8 mouse cellular contexts compared by ENCODE assay signal in the genomic region with DNA sequence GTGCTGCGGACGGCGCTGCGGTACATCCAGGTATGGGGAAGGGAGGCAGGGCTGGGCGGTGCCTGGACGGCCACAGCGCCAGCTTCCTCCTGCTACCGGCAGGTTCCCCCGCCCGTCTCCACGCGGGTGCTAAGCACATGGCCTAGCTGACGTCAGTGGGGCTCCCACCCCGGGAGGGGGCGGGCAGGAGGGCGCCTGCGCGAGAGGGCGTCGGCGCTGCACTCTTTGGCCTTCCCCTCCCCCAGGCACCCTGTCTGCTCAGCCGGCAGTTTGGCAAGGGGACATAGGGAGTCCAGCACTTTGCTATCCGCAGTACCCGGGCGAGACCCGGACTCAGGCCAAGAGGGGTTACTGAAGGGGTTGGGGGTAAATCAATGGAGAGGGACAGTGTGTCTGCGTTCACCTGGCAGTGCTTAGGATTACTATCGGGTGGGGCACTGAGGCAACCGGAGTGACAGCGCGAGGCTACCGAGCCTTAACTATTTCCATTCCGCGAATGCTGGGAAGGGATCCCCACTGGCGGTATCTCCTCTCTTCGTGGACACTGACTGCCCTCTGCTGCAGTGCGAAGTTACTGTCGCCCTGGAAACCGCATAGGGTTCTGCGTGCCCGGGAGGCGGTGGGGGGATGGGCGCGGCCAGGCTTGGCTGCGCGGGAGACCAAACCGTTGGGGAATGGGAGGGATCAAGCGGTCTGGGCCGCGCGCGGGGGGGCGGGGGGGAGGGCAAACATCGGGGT. TPM values are rescaled to one million over a fixed set of nuclear protein-coding genes. Genes with fewer than 3 reads are reported as not detected.
DNase-seq lines count a peak whose midpoint lies in the region; ATAC-seq and TF ChIP-seq lines count a peak whose summit lies in the region.

No protein-coding gene starts in this region.

- no peaks in the 10 kb centered on the region for H3K27me3 ChIP-seq in forebrain, embryonic 15.5 days
- no peaks in the 10 kb centered on the region for H3K27me3 ChIP-seq in neural tube, embryonic 14.5 days (ENCODE audit: control insufficient read depth, insufficient read depth, low read length)
- no peaks in the 10 kb centered on the region for H3K27me3 ChIP-seq in testis, adult 2 months (ENCODE audit: control insufficient read depth, insufficient read depth, low read length)

- peak; percentile 55 for TF ChIP-seq POLR2A in testis, adult 2 months (IDR thresholded peaks at IDR 0.05; ENCODE audit: control insufficient read depth, low read depth, low read length)

- under 1% methylated on average over 54 of the region's 54 CpGs for WGBS in forebrain, embryonic 15.5 days
- under 1% methylated on average over 54 of the region's 54 CpGs for WGBS in neural tube, embryonic 14.5 days

- no peak for TF ChIP-seq CTCF in testis, adult 2 months (IDR thresholded peaks at IDR 0.05; ENCODE audit: control insufficient read depth, insufficient read depth, insufficient replicate concordance, low read depth, low read length)

- intact Hi-C loops in heart, postnatal 14 days (cut with DNase I): no loop called here

- H3K4me3 ChIP-seq in ES-E14 (ENCODE audit: insufficient read depth in 1 of 2, low read depth in 1 of 2, low read length in 2 of 2, poor library complexity in 1 of 2, severe bottlenecking in 1 of 2): peak overlapping the region; percentile 72 to 78
- peak overlapping the region; percentile 55 for H3K4me3 ChIP-seq in forebrain, embryonic 15.5 days
- peak overlapping the region; percentile 50 for H3K4me3 ChIP-seq in neural tube, embryonic 14.5 days (ENCODE audit: low read depth, low read length)
- H3K4me3 ChIP-seq in testis, adult 2 months (ENCODE audit: control insufficient read depth, low read depth, low read length): peak overlapping the region; percentile 95

- peak overlapping the region; percentile 77 for H3K9ac ChIP-seq in ES-E14 (ENCODE audit: insufficient read depth, low read depth, low read length, poor library complexity, severe bottlenecking)
- peak overlapping the region; percentile 50 for H3K9ac ChIP-seq in forebrain, embryonic 15.5 days (replicated peaks)
- peak overlapping the region; percentile 60 for H3K9ac ChIP-seq in neural tube, embryonic 14.5 days (replicated peaks; ENCODE audit: low read depth, low read length)

- DNase-seq in ES-E14 (ENCODE audit: low read depth, low spot score): peak; percentile 86
- peak; percentile 96 for DNase-seq in cerebellum, adult 11-12 months
- DNase-seq in heart, postnatal 14 days: peak; percentile 95 to 96
- DNase-seq in layer of hippocampus, adult 18-20 months (ENCODE audit: low spot score in 2 of 2): peak; percentile 90
- DNase-seq in lung, adult 18-20 months: peak; percentile 97 to 98

- H3K9me3 ChIP-seq in ES-E14 (ENCODE audit: control insufficient read depth, insufficient read depth, low read depth, low read length): no peaks in the 10 kb centered on the region
- H3K9me3 ChIP-seq in forebrain, embryonic 15.5 days: no peaks in the 10 kb centered on the region
- no peaks in the 10 kb centered on the region for H3K9me3 ChIP-seq in neural tube, embryonic 14.5 days (ENCODE audit: control insufficient read depth, low read length)

- peaks cover 14 to 56% of the 10 kb centered on the region in 2 experiments; a peak in 3 of 4 replicates for H3K4me1 ChIP-seq in ES-E14 (ENCODE audit: control insufficient read depth in 2 of 2, insufficient read depth in 2 of 2, low read length in 2 of 2, poor library complexity in 1 of 2)
- H3K4me1 ChIP-seq in forebrain, embryonic 15.5 days: peaks cover 46% of the 10 kb centered on the region
- peaks cover 24% of the 10 kb centered on the region for H3K4me1 ChIP-seq in neural tube, embryonic 14.5 days (ENCODE audit: control insufficient read depth, insufficient read depth, low read length)
- H3K4me1 ChIP-seq in testis, adult 2 months (ENCODE audit: control insufficient read depth, insufficient read depth, low read length): peaks cover 56% of the 10 kb centered on the region

- peaks cover 14% of the 10 kb centered on the region; the same call in 1 of the 2 replicates for H3K36me3 ChIP-seq in ES-E14 (ENCODE audit: control insufficient read depth, insufficient read depth, low read length, poor library complexity, severe bottlenecking)
- peaks cover 14% of the 10 kb centered on the region for H3K36me3 ChIP-seq in forebrain, embryonic 15.5 days
- H3K36me3 ChIP-seq in neural tube, embryonic 14.5 days (ENCODE audit: control insufficient read depth, insufficient read depth, low read length): peaks cover 5% of the 10 kb centered on the region
- no peaks in the 10 kb centered on the region for H3K36me3 ChIP-seq in testis, adult 2 months (ENCODE audit: control insufficient read depth, insufficient read depth, low read length)

- H3K4me2 ChIP-seq in forebrain, embryonic 15.5 days (replicated peaks): peak overlapping the region; percentile 87
- H3K4me2 ChIP-seq in neural tube, embryonic 14.5 days (ENCODE audit: low read depth, low read length): peak overlapping the region; percentile 81

- peak overlapping the region; percentile 86 for H3K27ac ChIP-seq in ES-E14 (ENCODE audit: insufficient read depth, low read depth, low read length, poor library complexity, severe bottlenecking)
- H3K27ac ChIP-seq in forebrain, embryonic 15.5 days (replicated peaks): peak overlapping the region; percentile 91
- peak overlapping the region; percentile 85 for H3K27ac ChIP-seq in neural tube, embryonic 14.5 days (ENCODE audit: low read depth, low read length)
- peak overlapping the region; percentile 100 for H3K27ac ChIP-seq in testis, adult 2 months (ENCODE audit: control insufficient read depth, insufficient read depth, low read depth, low read length)

- peak; percentile 70 for ATAC-seq in forebrain, embryonic 15.5 days (replicated peaks)
- ATAC-seq in neural tube, embryonic 14.5 days (ENCODE audit: low read depth): peak; percentile 57

- in situ Hi-C loops in ES-E14 (cut with MboI; ENCODE audit: low sequenced_read_pairs in 2 of 2, unreplicated experiment in 2 of 2): no loop called here

TF ChIP-seq in ES-E14, 5 proteins besides CTCF, POLR2A, EP300 and RAD21:
- no peak for TF ChIP-seq MAFK (IDR thresholded peaks at IDR 0.05; ENCODE audit: insufficient read depth, low read depth, low read length)
- no peak for TF ChIP-seq HCFC1 (IDR thresholded peaks at IDR 0.05; ENCODE audit: borderline replicate concordance, insufficient read depth, low read length)

RNA-seq across cellular contexts. Expression of gene Mnt, which starts 7.1 kb away (rescaled TPM):
- total RNA-seq in ES-E14 (2012; rRNA removed): 10.2 and 10.3 TPM in 2 replicates
- 10.0 and 10.1 TPM in 2 replicates for polyA plus RNA-seq in forebrain, embryonic 15.5 days (2015; fragmentation: Nextera tagmentation; extraction: Ambion mirVana)
- 10 to 100 TPM; 10.5 to 11.6 TPM for total RNA-seq in heart, postnatal 14 days (2021)
- total RNA-seq in layer of hippocampus, adult 18-20 months (2021): 10 to 100 TPM; 33.5 to 36.5 TPM
- polyA plus RNA-seq in neural tube, embryonic 14.5 days (2014; fragmentation: Nextera tagmentation; extraction: Ambion mirVana): 7.6 and 9.4 TPM in 2 replicates
- polyA plus RNA-seq in testis, adult 2 months (2012; rRNA removed): 42.6 and 44.0 TPM in 2 replicates

RNA-seq across cellular contexts. Expression of gene Sgsm2, which starts 59.0 kb away (rescaled TPM):
- 10.4 and 16.5 TPM in 2 replicates for total RNA-seq in ES-E14 (2012; rRNA removed)
- 14.3 and 14.6 TPM in 2 replicates for polyA plus RNA-seq in forebrain, embryonic 15.5 days (2015; fragmentation: Nextera tagmentation; extraction: Ambion mirVana)
- 1 to 10 TPM; 7.0 to 7.3 TPM for total RNA-seq in heart, postnatal 14 days (2021)
- 10 to 100 TPM; 93.3 to 97.4 TPM for total RNA-seq in layer of hippocampus, adult 18-20 months (2021)
- polyA plus RNA-seq in neural tube, embryonic 14.5 days (2014; fragmentation: Nextera tagmentation; extraction: Ambion mirVana): 25.3 and 28.7 TPM in 2 replicates
- polyA plus RNA-seq in testis, adult 2 months (2012; rRNA removed): 27.9 and 30.7 TPM in 2 replicates

Comparison
In these comparisons a context has a peak if more than half of its experiments do, and no peak if none do; other contexts are left out.
1. Peak in every context shown above with its lines: DNase-seq, ATAC-seq, H3K4me3 ChIP-seq and H3K27ac ChIP-seq.